Mouse (Mus musculus): ENCODE results near the gene Ms4a4c. TPM values are rescaled to one million over a fixed set of nuclear protein-coding genes. Genes with fewer than 3 reads are reported as not detected.
"Not testable (repeated sequence)": the region's sequence is repeated elsewhere in the genome, so short reads cannot be mapped to it uniquely, and the experiment has no call there.

The Ms4a4c gene
- polyA plus RNA-seq, 1 experiment from 2014 or later = 1.4 TPM

- ATAC-seq (replicated peaks; ENCODE audit: insufficient number of reproducible peaks, insufficient read depth, low FRiP score, low read depth) = not testable (repeated sequence)
- WGBS = 50% methylated on average over 1 of the region's 1 CpGs
These were observed 60.2 kb downstream of the Ms4a4c start for GRCm38 (mm10) chr19:11464795-11465194.

GRCm38 (mm10) chr19:11466471-11466870 lies 61.9 kb downstream of the Ms4a4c start:
- no peak overlapping the region for H3K4me2 ChIP-seq
- no peaks in the 10 kb centered on the region for H3K9me3 ChIP-seq (replicated peaks)
- ATAC-seq (replicated peaks; ENCODE audit: insufficient number of reproducible peaks, insufficient read depth, low FRiP score, low read depth) = no peak
- no peaks in the 10 kb centered on the region for H3K36me3 ChIP-seq
- no peaks in the 10 kb centered on the region for H3K4me1 ChIP-seq (replicated peaks)
- no peak overlapping the region for H3K9ac ChIP-seq
- H3K27me3 ChIP-seq = no peaks in the 10 kb centered on the region
- H3K27ac ChIP-seq = no peak overlapping the region
- H3K4me3 ChIP-seq = no peak overlapping the region
- WGBS = 64% methylated on average over 5 of the region's 5 CpGs

More at GRCm38 (mm10) chr19:11464795-11465194, 60.2 kb downstream of the Ms4a4c start:
- H3K9me3 ChIP-seq (replicated peaks); H3K9ac ChIP-seq; H3K27me3 ChIP-seq; H3K27ac ChIP-seq; H3K36me3 ChIP-seq; H3K4me1 ChIP-seq (replicated peaks); H3K4me3 ChIP-seq; H3K4me2 ChIP-seq: not testable (repeated sequence)

GRCm38 (mm10) chr19:11468361-11468760 lies 63.8 kb downstream of the Ms4a4c start:
- H3K27ac ChIP-seq; H3K4me1 ChIP-seq (replicated peaks); H3K4me2 ChIP-seq; H3K4me3 ChIP-seq; H3K36me3 ChIP-seq; H3K9me3 ChIP-seq (replicated peaks); ATAC-seq (replicated peaks; ENCODE audit: insufficient number of reproducible peaks, insufficient read depth, low FRiP score, low read depth); H3K9ac ChIP-seq; H3K27me3 ChIP-seq: not testable (repeated sequence)
- 42% methylated on average over 1 of the region's 1 CpGs for WGBS

- H3K27ac ChIP-seq; H3K4me1 ChIP-seq (replicated peaks); H3K27me3 ChIP-seq; H3K9ac ChIP-seq; H3K9me3 ChIP-seq (replicated peaks); H3K36me3 ChIP-seq; ATAC-seq (replicated peaks; ENCODE audit: insufficient number of reproducible peaks, insufficient read depth, low FRiP score, low read depth); H3K4me2 ChIP-seq; H3K4me3 ChIP-seq: not testable (repeated sequence)
- WGBS = 77% methylated on average over 4 of the region's 4 CpGs
These were observed 64.6 kb downstream of the Ms4a4c start, which contains the start of gene Ms4a6c for GRCm38 (mm10) chr19:11469215-11469614. TSS of gene Ms4a6c (plus strand) at chr19:11469366.

Other genes starting within 250 kb of the Ms4a4c start
- gene 1700025F22Rik, start 239.4 kb upstream of the Ms4a4c start, polyA plus RNA-seq (2015; fragmentation: Nextera tagmentation; extraction: Ambion mirVana) = not detected in 2 replicates
- not detected in 2 replicates for gene Ms4a13, start 208.0 kb upstream of the Ms4a4c start, polyA plus RNA-seq (2015; fragmentation: Nextera tagmentation; extraction: Ambion mirVana)
- gene Ms4a12, start 172.3 kb upstream of the Ms4a4c start, polyA plus RNA-seq (2015; fragmentation: Nextera tagmentation; extraction: Ambion mirVana) = not detected in 2 replicates
- not detected in 2 replicates for gene Ms4a1, start 138.5 kb upstream of the Ms4a4c start, polyA plus RNA-seq (2015; fragmentation: Nextera tagmentation; extraction: Ambion mirVana)
- not detected in 2 replicates for gene Ms4a5, start 120.9 kb upstream of the Ms4a4c start, polyA plus RNA-seq (2015; fragmentation: Nextera tagmentation; extraction: Ambion mirVana)
- gene Ms4a14, start 90.3 kb upstream of the Ms4a4c start, polyA plus RNA-seq (2015; fragmentation: Nextera tagmentation; extraction: Ambion mirVana) = 0.05 TPM in 2 replicates
- gene Ms4a7, start 68.6 kb upstream of the Ms4a4c start, polyA plus RNA-seq (2015; fragmentation: Nextera tagmentation; extraction: Ambion mirVana) = 4.6 and 7.0 TPM in 2 replicates
- 4.0 and 8.1 TPM in 2 replicates for gene Ms4a4a, start 29.2 kb upstream of the Ms4a4c start, polyA plus RNA-seq (2015; fragmentation: Nextera tagmentation; extraction: Ambion mirVana)
- 0.16 and 1.5 TPM in 2 replicates for gene Ms4a4b, start 38.8 kb downstream of the Ms4a4c start, polyA plus RNA-seq (2015; fragmentation: Nextera tagmentation; extraction: Ambion mirVana)
- 4.5 and 5.8 TPM in 2 replicates for gene Ms4a6c, start 64.6 kb downstream of the Ms4a4c start, polyA plus RNA-seq (2015; fragmentation: Nextera tagmentation; extraction: Ambion mirVana)
- not detected in 2 replicates for gene Gm8369, start 81.2 kb downstream of the Ms4a4c start, polyA plus RNA-seq (2015; fragmentation: Nextera tagmentation; extraction: Ambion mirVana)
- 3.6 and 7.2 TPM in 2 replicates for gene Ms4a6b, start 111.7 kb downstream of the Ms4a4c start, polyA plus RNA-seq (2015; fragmentation: Nextera tagmentation; extraction: Ambion mirVana)
- 0.56 and 0.63 TPM in 2 replicates for gene Ms4a4d, start 132.0 kb downstream of the Ms4a4c start, polyA plus RNA-seq (2015; fragmentation: Nextera tagmentation; extraction: Ambion mirVana)
- gene Ms4a6d, start 200.1 kb downstream of the Ms4a4c start, polyA plus RNA-seq (2015; fragmentation: Nextera tagmentation; extraction: Ambion mirVana) = 3.7 and 5.3 TPM in 2 replicates
- gene Ms4a2, start 218.9 kb downstream of the Ms4a4c start, polyA plus RNA-seq (2015; fragmentation: Nextera tagmentation; extraction: Ambion mirVana) = 0.05 TPM in 1 of 2 replicates, not detected in the other
- gene Ms4a3, start 236.1 kb downstream of the Ms4a4c start, polyA plus RNA-seq (2015; fragmentation: Nextera tagmentation; extraction: Ambion mirVana) = 0.14 TPM in 1 of 2 replicates, not detected in the other

Data from heart, embryonic 15.5 days (tissue).